ENCODE assay signal across 9 mouse cellular contexts in the genomic region with DNA sequence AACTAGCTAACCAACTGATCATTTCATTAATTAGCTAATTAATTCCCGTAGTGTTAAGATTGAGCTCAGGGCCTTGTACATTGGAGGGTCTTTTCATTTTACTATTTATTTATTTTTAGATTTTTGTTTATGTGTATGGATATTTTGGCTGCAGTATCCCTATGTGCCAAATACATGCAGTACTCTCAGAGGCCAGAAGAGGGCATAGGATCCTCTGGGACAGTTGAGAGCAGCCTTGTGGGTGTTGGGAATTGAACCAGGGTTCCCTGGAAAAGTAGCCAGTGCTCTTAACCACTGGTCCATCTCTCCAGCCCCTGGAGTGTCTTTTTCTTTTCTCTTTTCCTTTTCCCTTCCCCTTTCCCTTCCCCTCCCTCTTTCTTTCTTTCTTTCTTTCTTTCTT. TPM values are rescaled to one million over a fixed set of nuclear protein-coding genes. Genes with fewer than 3 reads are reported as not detected.
DNase-seq lines count a peak whose midpoint lies in the region; ATAC-seq lines count a peak whose summit lies in the region.
"Had no signal": no experiment of that assay in that cellular context is flagged by ENCODE, and none has a peak within 500 bp of the region (broad histone marks: within the 10 kb centered on the region; RNA-seq: fewer than 3 reads in every experiment).

No protein-coding gene starts in this region.

- no peaks in the 10 kb centered on the region for H3K27me3 ChIP-seq in kidney, embryonic 16.5 days (ENCODE audit: insufficient read depth, low read length)
- no peaks in the 10 kb centered on the region for H3K27me3 ChIP-seq in embryonic facial prominence, embryonic 10.5 days (replicated peaks; ENCODE audit: low read depth, poor library complexity, severe bottlenecking)
- no peaks in the 10 kb centered on the region for H3K27me3 ChIP-seq in intestine, embryonic 16.5 days (replicated peaks; ENCODE audit: control insufficient read depth, insufficient read depth, low read length)

- no peaks in the 10 kb centered on the region for H3K4me1 ChIP-seq in kidney, embryonic 16.5 days (ENCODE audit: insufficient read depth, low read length)
- 0 out of 2 replicates have a peak, but pooled peaks cover 1% of the 10 kb centered on the region for H3K4me1 ChIP-seq in embryonic facial prominence, embryonic 10.5 days
- no peaks in the 10 kb centered on the region for H3K4me1 ChIP-seq in intestine, embryonic 16.5 days (ENCODE audit: control insufficient read depth, insufficient read depth, low read length)

- 76% methylated on average over 1 of the region's 1 CpGs for WGBS in kidney, embryonic 16.5 days
- WGBS in embryonic facial prominence, embryonic 10.5 days, result 74% methylated on average over 1 of the region's 1 CpGs
- WGBS in intestine, embryonic 16.5 days, result 69% methylated on average over 1 of the region's 1 CpGs

- no peak for ATAC-seq in kidney, embryonic 16.5 days (ENCODE audit: low FRiP score, low TSS enrichment)
- ATAC-seq in intestine, embryonic 16.5 days, result no peak

- DNase-seq in kidney, adult 9 months, result peak; percentile 37
- DNase-seq in R1 (ENCODE audit: low read depth, low spot score), result peak; percentile 60
- DNase-seq in embryonic facial prominence, embryonic 10.5 days (ENCODE audit: low spot score), result peak; percentile 32
- DNase-seq in naive thymus-derived CD4-positive, alpha-beta T cell, adult 2 months (ENCODE audit: low read depth), result peak; percentile 72
- no peak for DNase-seq in Muller cell, postnatal 12 days (ENCODE audit: inconsistent ontology term)
- no peak for DNase-seq in ovary, postnatal 36 days (ENCODE audit: low spot score)

- H3K36me3 ChIP-seq in kidney, embryonic 16.5 days (ENCODE audit: insufficient read depth, low read length), result no peaks in the 10 kb centered on the region
- H3K36me3 ChIP-seq in embryonic facial prominence, embryonic 10.5 days (replicated peaks), result no peaks in the 10 kb centered on the region
- H3K36me3 ChIP-seq in intestine, embryonic 16.5 days (ENCODE audit: control insufficient read depth, insufficient read depth, low read length), result no peaks in the 10 kb centered on the region

- H3K27ac ChIP-seq in kidney, embryonic 16.5 days (ENCODE audit: low read length), result no peak overlapping the region
- no peak overlapping the region for H3K27ac ChIP-seq in embryonic facial prominence, embryonic 10.5 days (replicated peaks)
- no peak overlapping the region for H3K27ac ChIP-seq in intestine, embryonic 16.5 days (ENCODE audit: low read length)

- H3K4me3 ChIP-seq in kidney, embryonic 16.5 days (ENCODE audit: low read length), result no peak overlapping the region
- H3K4me3 ChIP-seq in embryonic facial prominence, embryonic 10.5 days, result no peak overlapping the region
- no peak overlapping the region for H3K4me3 ChIP-seq in intestine, embryonic 16.5 days (ENCODE audit: low read length)
- H3K4me3 ChIP-seq: megakaryocyte, embryonic 14.5 days had no signal

- H3K4me2 ChIP-seq in kidney, embryonic 16.5 days (replicated peaks; ENCODE audit: low read depth, low read length), result no peak overlapping the region
- H3K4me2 ChIP-seq in intestine, embryonic 16.5 days (ENCODE audit: low read depth, low read length), result no peak overlapping the region

- H3K9me3 ChIP-seq in kidney, embryonic 16.5 days (ENCODE audit: low read length), result no peaks in the 10 kb centered on the region
- no peaks in the 10 kb centered on the region for H3K9me3 ChIP-seq in embryonic facial prominence, embryonic 10.5 days
- H3K9me3 ChIP-seq in intestine, embryonic 16.5 days (ENCODE audit: control insufficient read depth, low read length), result no peaks in the 10 kb centered on the region

- no peak overlapping the region for H3K9ac ChIP-seq in kidney, embryonic 16.5 days (replicated peaks; ENCODE audit: low read length)
- no peak overlapping the region for H3K9ac ChIP-seq in intestine, embryonic 16.5 days (ENCODE audit: low read depth, low read length)

RNA-seq across cellular contexts. Expression of a gene that starts 12.1 kb away (rescaled TPM):
- polyA plus RNA-seq in kidney, embryonic 16.5 days (2015; fragmentation: Nextera tagmentation; extraction: Ambion mirVana), result 1.1 and 1.3 TPM in 2 replicates
- 5.2 and 6.3 TPM in 2 replicates for polyA plus RNA-seq in embryonic facial prominence, embryonic 10.5 days (2016; fragmentation: Nextera tagmentation; extraction: Ambion mirVana)
- polyA plus RNA-seq in intestine, embryonic 16.5 days (2015; fragmentation: Nextera tagmentation; extraction: Ambion mirVana), result 1.8 and 6.1 TPM in 2 replicates

RNA-seq across cellular contexts. Expression of a gene that starts 22.6 kb away (rescaled TPM):
- polyA plus RNA-seq in kidney, embryonic 16.5 days (2015; fragmentation: Nextera tagmentation; extraction: Ambion mirVana), result 0.15 and 0.29 TPM in 2 replicates
- 0.25 TPM in 2 replicates for polyA plus RNA-seq in embryonic facial prominence, embryonic 10.5 days (2016; fragmentation: Nextera tagmentation; extraction: Ambion mirVana)
- polyA plus RNA-seq in intestine, embryonic 16.5 days (2015; fragmentation: Nextera tagmentation; extraction: Ambion mirVana), result 0.04 TPM in 1 of 2 replicates, not detected in the other

RNA-seq across cellular contexts. Expression of a gene that starts 45.1 kb away (rescaled TPM):
- polyA plus RNA-seq in kidney, embryonic 16.5 days (2015; fragmentation: Nextera tagmentation; extraction: Ambion mirVana), result 4.7 and 5.6 TPM in 2 replicates
- polyA plus RNA-seq in embryonic facial prominence, embryonic 10.5 days (2016; fragmentation: Nextera tagmentation; extraction: Ambion mirVana), result 4.0 and 7.0 TPM in 2 replicates
- polyA plus RNA-seq in intestine, embryonic 16.5 days (2015; fragmentation: Nextera tagmentation; extraction: Ambion mirVana), result 0.83 and 1.2 TPM in 2 replicates

RNA-seq across cellular contexts. Expression of a gene that starts 47.6 kb away (rescaled TPM):
- 20.4 and 20.6 TPM in 2 replicates for polyA plus RNA-seq in kidney, embryonic 16.5 days (2015; fragmentation: Nextera tagmentation; extraction: Ambion mirVana)
- polyA plus RNA-seq in embryonic facial prominence, embryonic 10.5 days (2016; fragmentation: Nextera tagmentation; extraction: Ambion mirVana), result 18.4 and 18.7 TPM in 2 replicates
- 9.2 and 9.3 TPM in 2 replicates for polyA plus RNA-seq in intestine, embryonic 16.5 days (2015; fragmentation: Nextera tagmentation; extraction: Ambion mirVana)

Comparison
In these comparisons a context has a peak if more than half of its experiments do, and no peak if none do; other contexts are left out.
1. DNase-seq: peak in kidney, adult 9 months (single experiment), R1 (single experiment), embryonic facial prominence, embryonic 10.5 days (single experiment) and naive thymus-derived CD4-positive, alpha-beta T cell, adult 2 months (single experiment); none in Muller cell, postnatal 12 days (single experiment) and ovary, postnatal 36 days (single experiment).